ENCODE assay signal across 8 mouse cellular contexts in genomic region chr5:137599600-137599999, GRCm38 (mm10). TPM values are rescaled to one million over a fixed set of nuclear protein-coding genes. Genes with fewer than 3 reads are reported as not detected.
DNase-seq lines count a peak whose midpoint lies in the region; ATAC-seq and TF ChIP-seq lines count a peak whose summit lies in the region.

No protein-coding gene starts in this region.

- peaks cover 22% of the 10 kb centered on the region for H3K36me3 ChIP-seq in heart, embryonic 12.5 days
- peaks cover 34% of the 10 kb centered on the region for H3K36me3 ChIP-seq in G1E (replicated peaks)
- no peaks in the 10 kb centered on the region for H3K36me3 ChIP-seq in hindbrain, embryonic 11.5 days (ENCODE audit: control insufficient read depth, insufficient read depth, low read length)

- H3K27me3 ChIP-seq in heart, embryonic 12.5 days (replicated peaks), result no peaks in the 10 kb centered on the region
- H3K27me3 ChIP-seq in G1E (ENCODE audit: insufficient read depth, low read length), result no peaks in the 10 kb centered on the region
- H3K27me3 ChIP-seq in hindbrain, embryonic 11.5 days (ENCODE audit: control insufficient read depth, insufficient read depth, low read length), result no peaks in the 10 kb centered on the region

- peak overlapping the region; percentile 83 for H3K4me3 ChIP-seq in heart, embryonic 12.5 days
- H3K4me3 ChIP-seq in G1E (ENCODE audit: low read depth, low read length), result peak overlapping the region; percentile 76
- H3K4me3 ChIP-seq in hindbrain, embryonic 11.5 days (ENCODE audit: low read depth, low read length), result peak overlapping the region; percentile 63

- peak overlapping the region; percentile 98 for H3K4me2 ChIP-seq in heart, embryonic 12.5 days
- peak overlapping the region; percentile 94 for H3K4me2 ChIP-seq in hindbrain, embryonic 11.5 days (replicated peaks; ENCODE audit: low read depth, low read length)

- no peak for TF ChIP-seq CTCF in G1E (IDR thresholded peaks at IDR 0.05; ENCODE audit: low read depth, low read length)

- peaks cover 20% of the 10 kb centered on the region for H3K4me1 ChIP-seq in heart, embryonic 12.5 days (replicated peaks)
- peaks cover 57% of the 10 kb centered on the region for H3K4me1 ChIP-seq in G1E (ENCODE audit: insufficient read depth, low read depth, low read length)
- H3K4me1 ChIP-seq in hindbrain, embryonic 11.5 days (replicated peaks; ENCODE audit: control insufficient read depth, insufficient read depth, low read length), result peaks cover 3% of the 10 kb centered on the region

- no peak for ATAC-seq in heart, embryonic 12.5 days (ENCODE audit: insufficient number of reproducible peaks, low FRiP score)
- ATAC-seq in G1E (ENCODE audit: extremely low read depth, insufficient number of reproducible peaks, low FRiP score, poor library complexity, severe bottlenecking), result no peak
- no peak for ATAC-seq in hindbrain, embryonic 11.5 days (ENCODE audit: low FRiP score)
- ATAC-seq in megakaryocyte progenitor cell, adult 5-6 weeks (replicated peaks; ENCODE audit: poor library complexity), result peak; percentile 3; the same call in 1 of the 2 replicates
- no peak for ATAC-seq in activated CD4-positive, CD25-positive, alpha-beta regulatory T cell, adult 4 months

- peak overlapping the region; percentile 90 for H3K9ac ChIP-seq in heart, embryonic 12.5 days
- peak overlapping the region; percentile 83 for H3K9ac ChIP-seq in hindbrain, embryonic 11.5 days (ENCODE audit: low read depth, low read length)

- no peak overlapping the region for H3K27ac ChIP-seq in heart, embryonic 12.5 days (ENCODE audit: poor library complexity, severe bottlenecking)
- H3K27ac ChIP-seq in hindbrain, embryonic 11.5 days (ENCODE audit: low read depth, low read length), result no peak overlapping the region

- H3K9me3 ChIP-seq in heart, embryonic 12.5 days (replicated peaks), result no peaks in the 10 kb centered on the region
- H3K9me3 ChIP-seq in G1E (replicated peaks), result no peaks in the 10 kb centered on the region
- H3K9me3 ChIP-seq in hindbrain, embryonic 11.5 days (ENCODE audit: control insufficient read depth, low read length), result no peaks in the 10 kb centered on the region

- DNase-seq in heart, postnatal 4 days, result no peak
- DNase-seq in G1E (ENCODE audit: low spot score), result no peak
- no peak for DNase-seq in hindbrain, embryonic 11.5 days (ENCODE audit: low spot score)
- no peak for DNase-seq in T-cell, adult 2 months (ENCODE audit: low spot score)
- no peak for DNase-seq in adrenal gland, adult 18-20 months (ENCODE audit: low spot score in 2 of 2)

- WGBS in heart, embryonic 12.5 days, result 62% methylated on average over 9 of the region's 9 CpGs
- WGBS in hindbrain, embryonic 11.5 days, result 71% methylated on average over 9 of the region's 9 CpGs

RNA-seq across cellular contexts. Expression of gene Mospd3, which starts 1.3 kb away (rescaled TPM):
- polyA plus RNA-seq in heart, embryonic 12.5 days (2016; fragmentation: Nextera tagmentation; extraction: Ambion mirVana), result 18.7 and 18.8 TPM in 2 replicates
- 10 to 100 TPM; 25.2 to 28.8 TPM for total RNA-seq in heart, postnatal 4 days (2021)
- total RNA-seq in G1E (2014; fragmentation: Nextera tagmentation) (58.9 and 61.2 TPM in 2 replicates), G1E (2017) (3.8 and 5.4 TPM in 2 replicates)
- 316 and 504 TPM in 2 replicates for polyA plus RNA-seq in G1E (2012)
- 22.6 and 22.9 TPM in 2 replicates for polyA plus RNA-seq in hindbrain, embryonic 11.5 days (2014; fragmentation: Nextera tagmentation; extraction: Ambion mirVana)
- 95.4 and 97.5 TPM in 2 replicates for total RNA-seq in megakaryocyte progenitor cell, adult 5-6 weeks (2015)
- 3.6 and 5.5 TPM in 2 replicates for total RNA-seq in megakaryocyte progenitor cell, adult 5-6 weeks (2017)
- polyA plus RNA-seq in activated CD4-positive, CD25-positive, alpha-beta regulatory T cell, adult 4 months (2017; shearing (Covaris generic)), result 10 to 100 TPM; 33.2 to 38.8 TPM
- total RNA-seq in adrenal gland, adult 18-20 months (2021), result 10 to 100 TPM; 41.3 to 43.6 TPM

RNA-seq across cellular contexts. Expression of gene Pcolce, which starts 14.0 kb away (rescaled TPM):
- polyA plus RNA-seq in heart, embryonic 12.5 days (2016; fragmentation: Nextera tagmentation; extraction: Ambion mirVana), result 109 and 118 TPM in 2 replicates
- total RNA-seq in heart, postnatal 4 days (2021), result 100 to 1,000 TPM; 133 to 137 TPM
- not detected in 2 replicates for total RNA-seq in G1E (2014; fragmentation: Nextera tagmentation)
- 0.16 and 0.23 TPM in 2 replicates for total RNA-seq in G1E (2017)
- 0.08 and 0.17 TPM in 2 replicates for polyA plus RNA-seq in G1E (2012)
- polyA plus RNA-seq in hindbrain, embryonic 11.5 days (2014; fragmentation: Nextera tagmentation; extraction: Ambion mirVana), result 67.0 and 87.3 TPM in 2 replicates
- total RNA-seq in megakaryocyte progenitor cell, adult 5-6 weeks (2015), result not detected in 2 replicates
- total RNA-seq in megakaryocyte progenitor cell, adult 5-6 weeks (2017), result not detected in 2 replicates
- under 1 TPM in 1 of 2 experiments, not detected in 1; 0.53 TPM for polyA plus RNA-seq in activated CD4-positive, CD25-positive, alpha-beta regulatory T cell, adult 4 months (2017; shearing (Covaris generic))
- 100 to 1,000 TPM; 667 to 880 TPM for total RNA-seq in adrenal gland, adult 18-20 months (2021)

RNA-seq across cellular contexts. Expression of gene Fbxo24, which starts 29.2 kb away (rescaled TPM):
- polyA plus RNA-seq in heart, embryonic 12.5 days (2016; fragmentation: Nextera tagmentation; extraction: Ambion mirVana), result 0.15 TPM in 1 of 2 replicates, not detected in the other
- under 1 TPM; 0.21 to 0.25 TPM for total RNA-seq in heart, postnatal 4 days (2021)
- total RNA-seq in G1E (2014; fragmentation: Nextera tagmentation) (not detected in 2 replicates), G1E (2017) (0.06 and 0.11 TPM in 2 replicates)
- polyA plus RNA-seq in G1E (2012), result 0.05 and 0.06 TPM in 2 replicates
- polyA plus RNA-seq in hindbrain, embryonic 11.5 days (2014; fragmentation: Nextera tagmentation; extraction: Ambion mirVana), result 0.15 and 0.27 TPM in 2 replicates
- not detected in 2 replicates for total RNA-seq in megakaryocyte progenitor cell, adult 5-6 weeks (2015)
- 0.21 TPM in 1 of 2 replicates, not detected in the other for total RNA-seq in megakaryocyte progenitor cell, adult 5-6 weeks (2017)
- polyA plus RNA-seq in activated CD4-positive, CD25-positive, alpha-beta regulatory T cell, adult 4 months (2017; shearing (Covaris generic)), result under 1 TPM in 1 of 2 experiments, not detected in 1; 0.33 TPM
- total RNA-seq in adrenal gland, adult 18-20 months (2021), result 1 to 10 TPM in 1 of 2 experiments, under 1 TPM in 1; 0.93 to 1.3 TPM

RNA-seq across cellular contexts. Expression of gene Lrch4, which starts 29.3 kb away (rescaled TPM):
- 24.3 and 27.3 TPM in 2 replicates for polyA plus RNA-seq in heart, embryonic 12.5 days (2016; fragmentation: Nextera tagmentation; extraction: Ambion mirVana)
- total RNA-seq in heart, postnatal 4 days (2021), result 10 to 100 TPM; 19.2 to 21.6 TPM
- total RNA-seq in G1E (2014; fragmentation: Nextera tagmentation) (92.8 and 98.9 TPM in 2 replicates), G1E (2017) (20.6 and 23.3 TPM in 2 replicates)
- 192 and 269 TPM in 2 replicates for polyA plus RNA-seq in G1E (2012)
- 25.9 and 28.5 TPM in 2 replicates for polyA plus RNA-seq in hindbrain, embryonic 11.5 days (2014; fragmentation: Nextera tagmentation; extraction: Ambion mirVana)
- total RNA-seq in megakaryocyte progenitor cell, adult 5-6 weeks (2015), result 37.8 and 38.0 TPM in 2 replicates
- total RNA-seq in megakaryocyte progenitor cell, adult 5-6 weeks (2017), result 27.3 and 29.5 TPM in 2 replicates
- 10 to 100 TPM; 61.6 to 68.6 TPM for polyA plus RNA-seq in activated CD4-positive, CD25-positive, alpha-beta regulatory T cell, adult 4 months (2017; shearing (Covaris generic))
- total RNA-seq in adrenal gland, adult 18-20 months (2021), result 10 to 100 TPM; 30.3 to 32.7 TPM

RNA-seq across cellular contexts. Expression of gene Gm20605, which starts 29.4 kb away (rescaled TPM):
- 6.9 and 7.1 TPM in 2 replicates for polyA plus RNA-seq in heart, embryonic 12.5 days (2016; fragmentation: Nextera tagmentation; extraction: Ambion mirVana)
- total RNA-seq in heart, postnatal 4 days (2021), result 1 to 10 TPM; 4.8 to 6.6 TPM
- total RNA-seq in G1E (2014; fragmentation: Nextera tagmentation) (27.2 and 44.5 TPM in 2 replicates), G1E (2017) (9.5 and 11.4 TPM in 2 replicates)
- 11.0 and 14.5 TPM in 2 replicates for polyA plus RNA-seq in G1E (2012)
- 5.0 and 6.3 TPM in 2 replicates for polyA plus RNA-seq in hindbrain, embryonic 11.5 days (2014; fragmentation: Nextera tagmentation; extraction: Ambion mirVana)
- total RNA-seq in megakaryocyte progenitor cell, adult 5-6 weeks (2015), result 5.5 and 8.3 TPM in 2 replicates
- 4.3 and 8.0 TPM in 2 replicates for total RNA-seq in megakaryocyte progenitor cell, adult 5-6 weeks (2017)
- polyA plus RNA-seq in activated CD4-positive, CD25-positive, alpha-beta regulatory T cell, adult 4 months (2017; shearing (Covaris generic)), result 10 to 100 TPM in 1 of 2 experiments, 1 to 10 TPM in 1; 8.1 to 10.2 TPM
- 10 to 100 TPM; 10.7 to 11.3 TPM for total RNA-seq in adrenal gland, adult 18-20 months (2021)

Comparison
In these comparisons a context has a peak if more than half of its experiments do, and no peak if none do; other contexts are left out.
1. RNA of gene Pcolce, which starts 14.0 kb away (total RNA-seq): 667 to 880 TPM in adrenal gland, adult 18-20 months and 133 to 137 TPM in heart, postnatal 4 days; 0.16 to 0.23 TPM in G1E and not detected in megakaryocyte progenitor cell, adult 5-6 weeks; every median in the first group is over 100 times any median in the second.
2. Peak in every context shown above with its lines, with median percentiles within 50 percentile points of each other: H3K4me3 ChIP-seq.